Mouse (Mus musculus) lung, embryonic 15.5 days (tissue): ENCODE measurements around the gene Slc8a2. TPM values are rescaled to one million over a fixed set of nuclear protein-coding genes. Genes with fewer than 3 reads are reported as not detected.

Source experiments
- ATAC-seq: fragments of 200-750 bp; cut with Nextera tagmentation; 2 replicates; pipeline ENCODE4 v1.8.0; 2017; ENCODE audit warnings: moderate number of reproducible peaks, borderline replicate concordance; ENCODE audit not compliant: low FRiP score, low TSS enrichment; ENCODE audit errors: extremely low read depth
- H3K27ac ChIP-seq: fragments of 300-500 bp; sonication (generic); 2 replicates; pipeline ENCODE4 v1.5.1; 2015; ENCODE audit warnings: moderate library complexity, mild to moderate bottlenecking, inconsistent platforms
- H3K27me3 ChIP-seq: fragments of 300-500 bp; sonication (generic); 2 replicates; pipeline ENCODE4 v1.6.1; 2015; ENCODE audit warnings: inconsistent platforms
- H3K36me3 ChIP-seq: fragments of 300-500 bp; sonication (generic); 2 replicates; pipeline ENCODE4 v1.6.1; 2015; ENCODE audit warnings: inconsistent platforms
- H3K4me1 ChIP-seq: fragments of 300-500 bp; sonication (generic); 2 replicates; pipeline ENCODE4 v1.6.1; 2015; ENCODE audit warnings: inconsistent platforms
- H3K4me2 ChIP-seq: fragments of 300-500 bp; sonication (generic); 2 replicates; pipeline ENCODE4 v1.6.1; 2015; ENCODE audit warnings: inconsistent platforms, mild to moderate bottlenecking, moderate library complexity
- H3K4me3 ChIP-seq: fragments of 300-500 bp; sonication (generic); 2 replicates; pipeline ENCODE4 v1.5.1; 2015; ENCODE audit warnings: mild to moderate bottlenecking, inconsistent platforms
- H3K9ac ChIP-seq: fragments of 300-500 bp; sonication (generic); 2 replicates; pipeline ENCODE4 v1.6.1; 2015; ENCODE audit warnings: inconsistent platforms
- H3K9me3 ChIP-seq: fragments of 300-500 bp; sonication (generic); 2 replicates; pipeline ENCODE4 v1.6.1; 2016; ENCODE audit warnings: inconsistent platforms
- WGBS: fragments of 180-500 bp; shearing (Covaris S2); methylation state at CpG from one replicate; pipeline ENCODE4 v1.1.7; 2015; 5-methylcytosine and 5-hydroxymethylcytosine counted together
- polyA plus RNA-seq: library from polyadenylated mRNA; unstranded; fragments of >200 nt; fragmentation: Nextera tagmentation; extraction: Ambion mirVana; gene quantifications from 2 replicates; pipeline ENCODE4 v1.2.1, GENCODE M21; 2015

The Slc8a2 gene
- polyA plus RNA-seq, 1 experiment from 2014 or later = 0.12 TPM

DNA sequence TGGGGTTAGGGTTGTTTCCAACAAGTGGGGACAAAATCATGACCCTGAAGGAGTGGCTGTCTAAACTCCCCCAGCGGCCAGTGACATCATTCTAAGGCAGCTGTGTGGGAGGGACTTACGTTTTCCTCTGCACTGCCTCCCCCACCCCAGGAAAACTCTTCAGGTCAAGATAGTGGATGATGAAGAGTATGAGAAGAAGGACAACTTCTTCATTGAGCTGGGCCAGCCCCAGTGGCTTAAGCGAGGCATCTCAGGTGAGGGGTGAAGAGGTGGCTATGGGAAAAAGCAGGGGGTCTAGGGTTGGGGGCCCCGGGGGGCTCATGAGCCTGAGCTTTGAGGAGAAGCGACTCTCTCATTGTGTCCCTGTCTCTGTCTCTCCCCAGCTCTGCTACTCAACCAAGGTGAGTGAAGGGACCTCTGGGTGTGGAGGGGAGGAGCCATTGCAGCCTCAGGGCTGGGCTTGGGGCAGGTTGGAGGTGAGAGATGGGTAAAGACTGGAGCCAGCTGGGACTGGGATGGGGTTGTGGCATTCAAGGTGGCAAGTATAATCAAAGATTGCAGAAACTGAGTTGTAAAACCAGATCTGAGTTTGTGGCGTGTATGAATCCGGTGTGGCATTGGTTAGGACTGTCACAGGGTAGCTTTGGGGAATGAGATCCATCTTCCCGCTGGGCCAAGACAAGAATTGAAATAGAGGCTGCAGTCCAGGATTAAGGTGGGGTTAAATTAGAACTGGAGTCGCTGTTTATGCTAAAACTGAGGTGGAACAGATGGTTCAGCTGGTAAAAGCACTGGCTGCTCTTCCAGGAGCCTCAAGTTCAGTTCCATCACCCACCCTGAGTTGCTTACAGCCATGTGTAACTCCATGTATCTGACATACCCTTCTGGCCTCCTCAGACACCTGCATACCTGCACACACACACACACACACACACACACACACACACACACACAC is 20.8 kb downstream of the Slc8a2 start:
- Histone ChIP-seq H3K4me1 (no peaks in the 10 kb centered on the region), H3K9me3 (no peaks in the 10 kb centered on the region), H3K27me3 (no peaks in the 10 kb centered on the region), H3K4me2 (no peak overlapping the region), H3K4me3 (no peak overlapping the region), H3K27ac (no peak overlapping the region), H3K9ac (no peak overlapping the region), H3K36me3 (no peaks in the 10 kb centered on the region)
- ATAC-seq = no peak
- 66% methylated on average over 9 of the region's 9 CpGs for WGBS

DNA sequence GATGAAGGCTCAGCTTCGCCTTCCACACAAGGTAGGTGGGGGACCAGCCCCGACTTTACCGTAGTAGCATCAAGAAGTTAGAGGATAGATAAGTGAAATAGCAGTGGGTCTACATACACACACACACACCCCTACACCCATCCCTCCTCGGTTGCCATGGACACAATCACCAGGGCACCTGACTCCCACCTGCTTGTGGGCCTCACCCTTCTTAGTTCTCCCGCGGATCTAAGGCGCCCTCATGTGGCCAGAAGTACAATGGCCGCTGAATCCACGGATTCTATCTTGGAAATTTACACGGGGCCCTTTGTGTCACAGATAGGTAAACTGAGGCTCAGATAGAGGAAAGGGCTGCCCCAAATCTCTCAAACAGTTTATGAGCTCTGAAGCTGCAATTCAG is 23.9 kb downstream of the Slc8a2 start:
- H3K9ac ChIP-seq = no peak overlapping the region
- peaks cover 6% of the 10 kb centered on the region for H3K27me3 ChIP-seq
- H3K36me3 ChIP-seq = no peaks in the 10 kb centered on the region
- no peak overlapping the region for H3K27ac ChIP-seq
- no peak overlapping the region for H3K4me3 ChIP-seq
- no peak for ATAC-seq
- H3K9me3 ChIP-seq = no peaks in the 10 kb centered on the region
- WGBS = 15% methylated on average over 10 of the region's 10 CpGs
- no peaks in the 10 kb centered on the region for H3K4me1 ChIP-seq
- no peak overlapping the region for H3K4me2 ChIP-seq

DNA sequence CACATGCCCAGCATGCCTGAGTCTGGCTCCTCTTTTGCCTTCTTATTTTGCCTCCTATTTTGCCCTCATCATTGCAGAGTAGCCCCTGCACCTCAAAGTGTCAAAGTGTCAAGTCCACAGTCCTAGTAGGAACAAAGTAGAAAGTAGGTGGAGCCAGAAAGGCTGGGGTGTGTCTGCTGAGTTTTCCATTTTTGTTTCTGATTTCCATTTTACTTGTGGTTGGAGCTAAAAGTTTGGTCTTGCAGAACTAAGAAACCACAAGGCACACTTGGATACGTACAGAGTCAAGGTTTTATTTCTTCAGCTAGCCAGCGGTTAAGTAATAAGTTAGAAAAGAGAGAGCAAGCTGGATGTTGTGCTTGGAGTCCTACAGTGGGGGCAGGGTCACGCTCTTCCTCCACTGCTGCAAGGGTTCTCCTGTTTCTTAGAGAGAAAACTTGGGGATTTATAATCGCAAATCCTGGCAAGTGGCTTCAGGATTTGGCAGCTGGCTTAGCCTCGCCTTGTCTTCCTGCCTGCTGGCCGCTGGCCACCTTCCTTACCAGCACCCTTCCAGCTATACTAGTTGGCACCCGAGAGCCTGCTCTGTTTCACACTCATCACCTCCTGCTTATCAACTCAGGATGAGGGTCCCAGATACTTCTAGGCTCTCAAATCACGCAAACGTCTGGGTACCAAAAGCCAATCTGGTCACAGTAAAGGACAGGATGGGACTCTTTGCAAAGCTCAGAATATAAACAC is 25.7 kb downstream of the Slc8a2 start:
- WGBS = 51% methylated on average over 9 of the region's 9 CpGs

GRCm38 (mm10) chr7:16156105-16156714 is 26.6 kb downstream of the Slc8a2 start:
- no peak for ATAC-seq
- no peak overlapping the region for H3K27ac ChIP-seq
- H3K9ac ChIP-seq = no peak overlapping the region
- peaks cover 20% of the 10 kb centered on the region for H3K27me3 ChIP-seq
- WGBS = 66% methylated on average over 8 of the region's 8 CpGs
- H3K36me3 ChIP-seq = no peaks in the 10 kb centered on the region
- no peaks in the 10 kb centered on the region for H3K4me1 ChIP-seq
- H3K4me2 ChIP-seq = no peak overlapping the region
- H3K9me3 ChIP-seq = no peaks in the 10 kb centered on the region
- H3K4me3 ChIP-seq = no peak overlapping the region

More for the DNA sequence above, 25.7 kb downstream of the Slc8a2 start:
- Histone ChIP-seq H3K9ac (no peak overlapping the region), H3K9me3 (no peaks in the 10 kb centered on the region), H3K4me2 (no peak overlapping the region), H3K27me3 (peaks cover 20% of the 10 kb centered on the region), H3K4me1 (no peaks in the 10 kb centered on the region), H3K36me3 (no peaks in the 10 kb centered on the region), H3K4me3 (no peak overlapping the region), H3K27ac (no peak overlapping the region)
- ATAC-seq = no peak

DNA sequence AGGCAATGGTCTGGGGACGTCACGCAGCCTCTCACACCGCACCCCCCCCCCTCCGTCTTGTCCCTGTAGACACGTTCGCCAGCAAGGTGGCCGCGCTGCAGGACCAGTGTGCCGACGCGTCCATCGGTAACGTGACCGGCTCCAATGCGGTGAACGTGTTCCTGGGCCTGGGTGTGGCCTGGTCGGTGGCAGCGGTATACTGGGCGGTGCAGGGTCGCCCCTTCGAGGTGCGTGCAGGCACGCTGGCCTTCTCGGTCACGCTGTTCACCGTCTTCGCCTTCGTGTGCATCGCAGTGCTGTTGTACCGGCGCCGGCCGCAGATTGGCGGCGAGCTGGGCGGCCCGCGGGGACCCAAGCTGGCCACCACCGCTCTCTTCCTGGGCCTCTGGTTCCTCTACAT is 29.1 kb downstream of the Slc8a2 start:
- no peak overlapping the region for H3K27ac ChIP-seq
- H3K4me2 ChIP-seq = 0 out of 2 replicates have a peak overlapping the region, but pooled peaks have one; percentile 2
- peaks cover 20% of the 10 kb centered on the region for H3K27me3 ChIP-seq
- H3K9me3 ChIP-seq = no peaks in the 10 kb centered on the region
- H3K4me1 ChIP-seq = no peaks in the 10 kb centered on the region
- H3K36me3 ChIP-seq = no peaks in the 10 kb centered on the region
- ATAC-seq = no peak
- H3K9ac ChIP-seq = no peak overlapping the region
- H3K4me3 ChIP-seq = no peak overlapping the region
- WGBS = 7% methylated on average over 39 of the region's 39 CpGs

DNA sequence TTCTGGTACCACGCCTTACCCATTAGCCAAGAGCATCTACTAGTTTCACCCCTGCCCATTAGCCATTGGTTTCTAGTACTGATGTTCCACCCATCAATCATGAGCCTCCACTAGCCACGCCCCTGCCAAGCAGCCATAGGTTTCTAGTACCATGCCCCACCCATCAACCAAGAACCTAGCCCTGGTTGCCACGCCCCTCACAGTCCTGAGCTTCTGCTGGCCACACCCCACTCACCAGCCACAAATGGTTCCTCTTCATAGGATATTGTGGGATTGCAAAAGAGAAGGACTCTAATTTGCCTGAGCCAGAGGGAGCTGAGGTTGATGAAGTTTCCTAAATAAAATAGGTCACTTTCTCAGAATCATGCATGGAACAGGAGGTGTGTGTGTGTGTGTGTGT is 31.1 kb downstream of the Slc8a2 start:
- H3K9me3 ChIP-seq = no peaks in the 10 kb centered on the region
- H3K27me3 ChIP-seq = peaks cover 20% of the 10 kb centered on the region
- ATAC-seq = no peak
- H3K4me3 ChIP-seq = no peak overlapping the region
- no peak overlapping the region for H3K4me2 ChIP-seq
- no peaks in the 10 kb centered on the region for H3K36me3 ChIP-seq
- H3K27ac ChIP-seq = no peak overlapping the region
- 66% methylated on average over 3 of the region's 3 CpGs for WGBS
- H3K9ac ChIP-seq = no peak overlapping the region
- H3K4me1 ChIP-seq = no peaks in the 10 kb centered on the region

GRCm38 (mm10) chr7:16161302-16161701 is 31.7 kb downstream of the Slc8a2 start:
- H3K9ac ChIP-seq = no peak overlapping the region

GRCm38 (mm10) chr7:16162036-16162435 is 32.4 kb downstream of the Slc8a2 start:
- Histone ChIP-seq H3K27ac (no peak overlapping the region), H3K36me3 (no peaks in the 10 kb centered on the region), H3K4me1 (no peaks in the 10 kb centered on the region), H3K27me3 (peaks cover 20% of the 10 kb centered on the region), H3K4me2 (no peak overlapping the region), H3K4me3 (no peak overlapping the region), H3K9ac (no peak overlapping the region), H3K9me3 (no peaks in the 10 kb centered on the region)
- 70% methylated on average over 7 of the region's 7 CpGs for WGBS
- no peak for ATAC-seq

More at GRCm38 (mm10) chr7:16161302-16161701, 31.7 kb downstream of the Slc8a2 start:
- no peak overlapping the region for H3K4me2 ChIP-seq
- WGBS = 84% methylated on average over 9 of the region's 9 CpGs
- no peak for ATAC-seq
- no peaks in the 10 kb centered on the region for H3K36me3 ChIP-seq
- H3K4me3 ChIP-seq = no peak overlapping the region
- H3K9me3 ChIP-seq = no peaks in the 10 kb centered on the region
- peaks cover 20% of the 10 kb centered on the region for H3K27me3 ChIP-seq
- H3K4me1 ChIP-seq = no peaks in the 10 kb centered on the region
- H3K27ac ChIP-seq = no peak overlapping the region

DNA sequence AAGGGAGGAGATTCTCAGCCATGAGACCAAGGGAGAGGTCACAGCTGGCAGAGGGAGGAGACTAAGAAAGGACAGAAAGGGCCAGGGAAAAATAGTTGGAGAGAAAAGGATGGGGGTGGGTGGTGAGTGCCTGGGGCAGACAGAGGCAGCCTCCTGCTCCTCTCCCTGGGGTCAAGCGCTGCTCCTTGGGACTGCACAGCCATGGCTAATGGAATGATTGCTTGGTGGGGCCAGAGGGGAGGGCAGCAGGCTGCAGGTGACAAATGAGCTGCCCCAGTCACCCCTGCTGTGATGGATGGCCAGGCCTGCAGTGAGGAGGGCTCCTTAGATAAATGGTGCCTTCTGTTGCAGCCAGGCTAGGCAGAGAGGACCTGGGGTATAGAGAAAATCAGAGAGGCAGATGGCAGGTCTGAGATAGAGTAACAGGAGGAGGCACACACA is 42.5 kb downstream of the Slc8a2 start:
- ATAC-seq = no peak
- WGBS = 10% methylated on average over 1 of the region's 1 CpGs
- no peaks in the 10 kb centered on the region for H3K36me3 ChIP-seq
- no peak overlapping the region for H3K4me2 ChIP-seq
- no peak overlapping the region for H3K9ac ChIP-seq
- H3K4me3 ChIP-seq = no peak overlapping the region
- no peak overlapping the region for H3K27ac ChIP-seq
- no peaks in the 10 kb centered on the region; the same call in 1 of the 2 replicates for H3K27me3 ChIP-seq
- peaks cover 8% of the 10 kb centered on the region; the same call in 1 of the 2 replicates for H3K4me1 ChIP-seq
- no peaks in the 10 kb centered on the region for H3K9me3 ChIP-seq

DNA sequence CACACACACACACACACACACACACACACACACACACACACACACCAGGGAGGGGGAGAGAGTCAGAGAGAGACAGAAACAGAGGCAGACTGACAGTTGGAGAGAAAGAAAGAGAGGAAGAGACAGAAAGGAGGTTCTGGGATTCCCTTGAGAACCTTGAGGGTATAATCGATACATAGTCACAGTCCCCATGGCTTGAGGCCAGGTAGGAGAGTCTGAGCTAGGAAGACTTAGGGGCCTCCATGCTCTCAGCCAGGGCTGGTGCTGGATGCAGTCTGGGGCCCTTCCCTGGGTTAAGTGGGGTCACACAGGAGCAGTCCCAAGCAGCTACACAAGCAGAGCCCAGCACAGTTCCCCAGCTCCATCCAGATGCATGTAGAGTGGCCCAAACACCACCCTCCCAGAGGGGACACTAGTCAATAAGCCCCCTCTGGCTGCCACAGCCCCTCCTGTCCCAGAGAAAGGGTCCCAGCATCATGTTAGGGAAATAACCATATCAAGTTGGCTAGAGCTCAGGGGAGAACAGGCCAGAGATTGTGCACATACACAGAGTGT is 43.0 kb downstream of the Slc8a2 start:
- Histone ChIP-seq H3K9ac (no peak overlapping the region), H3K4me1 (peaks cover 8% of the 10 kb centered on the region; the same call in 1 of the 2 replicates), H3K27ac (no peak overlapping the region), H3K9me3 (no peaks in the 10 kb centered on the region), H3K36me3 (no peaks in the 10 kb centered on the region), H3K27me3 (no peaks in the 10 kb centered on the region; the same call in 1 of the 2 replicates), H3K4me2 (no peak overlapping the region), H3K4me3 (no peak overlapping the region)
- ATAC-seq = no peak
- 18% methylated on average over 1 of the region's 1 CpGs for WGBS

GRCm38 (mm10) chr7:16173146-16173545 is 43.5 kb downstream of the Slc8a2 start:
- H3K9ac ChIP-seq = no peak overlapping the region
- H3K4me3 ChIP-seq = no peak overlapping the region
- H3K27ac ChIP-seq = no peak overlapping the region
- WGBS = 51% methylated on average over 5 of the region's 5 CpGs
- no peak for ATAC-seq
- H3K36me3 ChIP-seq = no peaks in the 10 kb centered on the region
- H3K4me1 ChIP-seq = peaks cover 8% of the 10 kb centered on the region; the same call in 1 of the 2 replicates
- H3K27me3 ChIP-seq = no peaks in the 10 kb centered on the region; the same call in 1 of the 2 replicates
- H3K9me3 ChIP-seq = no peaks in the 10 kb centered on the region
- H3K4me2 ChIP-seq = no peak overlapping the region
